Mouse (Mus musculus) cerebellum, postnatal 25 days (tissue): ENCODE measurements at regions not wholly inside any gene's neighbourhood (a gene's known extent, or its start where the extent isn't known, plus 50 kb on each side); places are given as distances from the start of the nearest gene placed in this dataset.
"Not testable (repeated sequence)": the region's sequence is repeated elsewhere in the genome, so short reads cannot be mapped to it uniquely, and the experiment has no call there.

Experiments used
- DNase-seq, 2 experiments: peaks; one replicate each; pipeline ENCODE4 v3.0.0; 2021; ENCODE audit warnings: mixed read lengths in 2 of 2

- no peak for DNase-seq
These were observed 203.2 kb upstream of the Daam1 start for GRCm38 (mm10) chr12:71627421-71628339.

GRCm38 (mm10) chr12:71628340-71628738, 202.5 kb upstream of the Daam1 start:
- no peak for DNase-seq

GRCm38 (mm10) chr12:71628796-71629195, 202.1 kb upstream of the Daam1 start:
- no peak for DNase-seq

- no peak for DNase-seq
These were observed 200.5 kb upstream of the Daam1 start for GRCm38 (mm10) chr12:71630386-71630785.

- DNase-seq, result no peak
These were observed 194.6 kb upstream of the Daam1 start for GRCm38 (mm10) chr12:71636300-71636699.

- DNase-seq, result no peak
These were observed 193.6 kb upstream of the Daam1 start for GRCm38 (mm10) chr12:71637248-71637647.

GRCm38 (mm10) chr12:71638246-71638645, 192.6 kb upstream of the Daam1 start:
- no peak for DNase-seq

- no peak for DNase-seq
These were observed 190.8 kb upstream of the Daam1 start for GRCm38 (mm10) chr12:71640058-71640501.

GRCm38 (mm10) chr12:71641486-71641885, 189.4 kb upstream of the Daam1 start:
- DNase-seq, result no peak

GRCm38 (mm10) chr12:71642797-71643337, 188.0 kb upstream of the Daam1 start:
- no peak for DNase-seq

- DNase-seq, result peak; percentile 38 to 47
These were observed 179.6 kb upstream of the Daam1 start for GRCm38 (mm10) chr12:71651251-71651650.

- no peak for DNase-seq
These were observed 137.4 kb upstream of the Daam1 start for GRCm38 (mm10) chr12:71693346-71694038.

GRCm38 (mm10) chr12:71701753-71702152, 129.1 kb upstream of the Daam1 start:
- DNase-seq, result peak; percentile 30 to 69

GRCm38 (mm10) chr12:71702181-71702580, 128.7 kb upstream of the Daam1 start:
- DNase-seq, result no peak

GRCm38 (mm10) chr12:71703146-71703902, 127.6 kb upstream of the Daam1 start:
- no peak for DNase-seq

- no peak for DNase-seq
These were observed 126.4 kb upstream of the Daam1 start for GRCm38 (mm10) chr12:71704431-71704830.

GRCm38 (mm10) chr12:71707727-71708369, 123.0 kb upstream of the Daam1 start:
- DNase-seq, result peak; percentile 78 to 82

GRCm38 (mm10) chr12:71714606-71715005, 116.3 kb upstream of the Daam1 start:
- DNase-seq, result no peak

GRCm38 (mm10) chr12:71718412-71718811, 112.5 kb upstream of the Daam1 start:
- DNase-seq, result not testable (repeated sequence)

GRCm38 (mm10) chr12:71718911-71719310, 112.0 kb upstream of the Daam1 start:
- no peak for DNase-seq

GRCm38 (mm10) chr12:71725140-71725539, 105.7 kb upstream of the Daam1 start:
- DNase-seq, result no peak

- no peak for DNase-seq
These were observed 105.1 kb upstream of the Daam1 start for GRCm38 (mm10) chr12:71725713-71726336.
